Mouse (Mus musculus): ENCODE measurements at regions not wholly inside any gene's neighbourhood (a gene's known extent, or its start where the extent isn't known, plus 50 kb on each side); places are given as distances from the start of the nearest gene placed in this dataset.

DNA sequence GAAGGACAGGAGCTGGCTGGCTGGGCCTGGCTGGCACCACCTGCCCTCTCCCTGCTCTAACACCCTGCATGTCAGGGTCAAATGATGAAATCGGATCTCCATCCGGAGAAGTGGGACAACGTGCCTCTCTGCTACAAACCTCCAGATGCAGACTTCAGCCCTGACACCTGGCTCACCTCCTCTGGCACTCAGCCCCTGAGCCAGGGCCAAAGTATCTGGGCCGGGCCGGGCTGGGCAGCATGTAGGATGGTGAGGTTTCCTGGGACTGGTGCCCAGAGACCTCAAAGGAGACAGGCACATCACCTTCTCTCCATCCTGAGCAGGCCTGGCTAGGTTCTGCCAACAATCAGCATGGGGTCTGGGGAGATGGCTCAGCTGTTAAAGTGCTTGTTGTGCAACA lies 113.5 kb downstream of the Tfcp2l1 start:
- DNase-seq (ENCODE audit: low spot score in 2 of 2) = no peak

DNA sequence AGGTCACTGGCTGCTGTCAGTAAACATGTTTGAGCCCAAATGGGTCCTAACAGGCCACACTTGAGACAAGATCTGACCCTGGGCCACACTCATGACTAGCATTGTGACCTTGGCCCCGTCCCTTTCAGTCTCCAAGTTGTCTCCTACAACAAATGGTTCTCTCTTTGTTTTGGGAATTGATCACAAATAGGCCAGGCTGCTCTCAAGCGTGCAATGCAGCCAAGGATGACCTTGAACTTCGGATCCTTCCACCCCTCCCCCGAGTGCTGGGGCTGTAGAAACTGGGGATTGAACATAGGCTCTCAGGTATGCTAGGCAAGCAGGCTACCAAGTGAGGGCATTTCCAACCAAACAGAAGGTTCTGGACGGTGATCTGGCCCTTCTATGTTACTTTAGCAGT lies 120.5 kb downstream of the Tfcp2l1 start:
- DNase-seq (ENCODE audit: low spot score in 2 of 2) = no peak

DNA sequence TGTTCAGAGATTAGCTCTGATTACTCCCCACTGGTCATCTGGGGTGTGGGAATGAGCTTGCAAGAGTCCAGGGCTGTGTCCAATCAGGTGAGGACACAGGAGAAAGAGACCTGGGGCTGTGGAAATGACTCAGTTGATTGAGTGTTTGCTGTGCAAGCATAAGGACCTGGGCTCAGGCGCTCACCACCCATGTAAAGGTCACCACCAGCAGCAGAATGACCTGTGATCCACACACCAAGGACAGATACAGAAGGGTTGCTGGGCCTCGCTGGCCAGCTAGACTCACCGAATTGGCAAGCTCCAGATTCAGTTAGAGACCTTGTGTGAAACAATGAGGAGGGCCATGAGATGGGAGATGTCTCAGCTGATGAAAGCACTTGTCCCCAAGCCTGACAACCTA lies 125.1 kb downstream of the Tfcp2l1 start:
- no peak for DNase-seq (ENCODE audit: low spot score in 2 of 2)

DNA sequence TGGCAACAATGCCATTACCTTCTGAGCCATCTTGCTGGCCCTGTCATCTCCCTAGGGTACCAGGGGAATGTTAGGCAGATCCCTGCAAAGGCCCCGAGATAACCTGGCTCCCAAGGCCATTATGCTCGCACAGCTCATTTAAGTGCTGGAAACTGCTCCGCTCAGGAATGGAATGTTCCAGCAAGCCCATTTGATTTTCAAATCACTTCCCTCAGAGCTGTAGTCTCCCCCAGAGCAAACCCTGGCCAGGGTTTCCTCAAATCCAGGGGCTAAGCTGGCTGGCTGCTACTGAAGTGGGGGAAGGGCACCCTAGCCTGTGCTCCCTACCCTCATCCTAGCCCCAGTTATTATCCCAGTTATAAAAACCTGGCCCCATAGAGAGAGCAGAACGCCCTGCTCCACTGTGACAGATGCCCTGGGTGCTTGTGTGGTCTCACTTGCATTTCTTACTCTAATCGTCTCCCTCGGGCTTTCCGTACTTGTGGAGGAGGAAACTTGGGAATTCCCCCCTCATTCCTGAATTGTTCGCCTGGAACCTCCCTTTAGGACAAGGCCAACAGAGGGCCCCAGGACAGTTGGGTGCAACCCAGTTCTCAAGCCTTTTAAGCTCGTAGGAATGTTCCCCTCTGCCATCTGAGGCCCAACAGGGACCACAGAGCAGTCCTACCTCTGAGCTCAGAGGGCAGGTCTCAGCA lies 128.6 kb downstream of the Tfcp2l1 start:
- no peak for DNase-seq (ENCODE audit: low spot score in 2 of 2)

DNA sequence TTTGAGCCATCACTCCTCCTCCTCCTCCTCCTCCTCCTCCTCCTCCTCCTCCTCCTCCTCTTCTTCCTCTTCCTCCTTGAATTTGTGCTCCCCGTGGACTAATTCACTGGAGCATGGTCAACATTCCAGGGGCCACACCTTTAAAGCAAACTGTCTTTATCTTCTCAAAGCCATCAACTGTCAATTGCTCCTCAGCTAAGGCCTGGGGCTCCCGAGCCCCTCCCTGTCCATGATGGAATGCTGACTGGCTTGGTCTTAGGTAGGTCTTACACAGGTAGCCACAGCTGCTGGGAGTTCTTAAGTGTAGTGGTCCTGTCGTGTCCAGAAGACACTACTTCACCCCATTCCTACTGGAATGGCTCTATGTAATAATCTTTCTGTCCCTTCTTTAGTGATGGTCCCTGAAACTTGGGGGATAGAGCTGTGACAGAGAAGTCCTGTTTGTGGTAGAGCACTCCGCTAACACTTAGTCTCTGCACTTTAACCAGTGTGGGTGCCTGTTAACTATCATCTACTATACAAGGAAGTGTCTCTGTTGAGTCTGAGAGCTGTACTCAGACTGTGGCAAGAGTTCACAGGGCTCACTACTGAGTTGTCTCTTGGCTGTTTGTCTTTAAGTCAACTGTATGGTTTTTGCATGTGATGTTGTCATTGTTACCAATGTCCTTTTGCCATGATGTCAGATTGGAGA lies 129.7 kb downstream of the Tfcp2l1 start:
- DNase-seq (ENCODE audit: low spot score in 2 of 2) = no peak

DNA sequence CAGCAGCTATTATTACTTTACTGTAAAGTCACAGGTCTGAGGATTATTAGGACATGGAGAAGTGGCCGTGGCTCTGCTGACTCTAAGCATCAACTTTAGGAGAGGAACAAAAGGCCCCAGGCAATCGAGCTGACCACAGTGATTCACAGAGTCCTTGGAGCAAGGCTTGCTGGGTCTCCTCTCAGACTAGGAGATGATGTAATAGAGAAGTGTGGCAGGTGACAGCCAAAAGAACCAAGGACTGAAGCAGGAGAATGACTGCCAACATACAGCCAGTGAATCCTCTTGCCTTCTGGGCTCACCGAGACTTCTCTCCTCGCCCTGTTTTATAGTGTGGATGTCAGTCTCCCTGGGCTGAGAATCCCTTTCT lies 130.3 kb downstream of the Tfcp2l1 start:
- no peak for DNase-seq (ENCODE audit: low spot score in 2 of 2)

DNA sequence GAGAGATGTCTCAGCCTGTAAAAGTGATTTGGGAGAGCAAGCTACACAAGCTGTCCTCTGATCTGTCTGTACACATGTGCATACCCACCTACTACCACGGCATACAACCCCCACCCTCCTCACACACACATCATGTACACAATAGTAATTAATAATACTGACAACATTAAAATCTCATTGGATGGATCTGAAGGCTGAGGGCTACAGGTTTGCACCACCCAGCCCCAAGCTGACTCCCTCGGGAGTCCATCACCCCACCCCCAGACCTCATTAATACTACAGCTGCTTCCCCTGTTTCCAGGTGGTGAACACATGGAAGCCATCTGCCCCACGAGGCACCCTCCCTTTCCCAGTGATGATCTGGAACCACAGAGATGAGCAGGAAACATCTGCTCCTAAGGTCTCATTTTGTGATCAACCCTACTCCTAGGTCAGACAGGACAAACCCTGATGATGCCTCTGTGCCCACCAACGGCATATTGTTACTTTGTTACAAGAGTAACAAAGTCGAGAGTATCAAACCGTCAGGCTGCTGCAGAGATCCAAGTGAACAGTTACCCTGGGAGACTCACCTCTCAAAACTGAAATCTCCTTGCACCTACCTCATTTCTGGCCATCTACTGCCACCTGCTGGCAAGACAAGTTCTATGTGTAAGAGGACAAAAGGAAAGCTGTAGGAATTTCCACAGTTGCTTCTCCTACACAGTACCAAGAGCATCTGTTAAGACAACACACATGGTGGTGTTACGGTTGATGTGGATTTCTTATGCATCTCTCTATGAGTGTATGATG lies 131.6 kb downstream of the Tfcp2l1 start:
- DNase-seq (ENCODE audit: low spot score in 2 of 2) = peak; percentile 64 to 82

DNA sequence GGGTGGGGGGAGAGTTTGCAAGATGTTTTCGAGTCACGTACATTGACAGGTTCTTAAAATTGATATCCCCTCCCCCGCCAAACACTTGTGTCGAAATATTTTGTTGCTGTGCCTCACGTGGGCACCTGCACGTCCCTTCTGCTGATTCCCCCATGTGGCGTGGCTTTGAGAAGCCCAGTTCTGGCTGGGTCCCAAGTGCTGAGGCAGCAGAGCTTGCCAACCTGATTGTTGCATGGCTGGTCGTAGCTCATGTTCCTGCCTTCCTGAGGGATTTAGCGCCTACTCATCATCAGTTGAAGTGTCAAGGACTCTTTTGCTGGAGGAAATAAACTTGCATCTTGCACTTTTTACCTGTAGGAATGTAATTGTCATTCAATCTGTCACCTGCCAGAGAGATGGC lies 137.8 kb downstream of the Tfcp2l1 start:
- no peak for DNase-seq (ENCODE audit: low spot score in 2 of 2)

DNA sequence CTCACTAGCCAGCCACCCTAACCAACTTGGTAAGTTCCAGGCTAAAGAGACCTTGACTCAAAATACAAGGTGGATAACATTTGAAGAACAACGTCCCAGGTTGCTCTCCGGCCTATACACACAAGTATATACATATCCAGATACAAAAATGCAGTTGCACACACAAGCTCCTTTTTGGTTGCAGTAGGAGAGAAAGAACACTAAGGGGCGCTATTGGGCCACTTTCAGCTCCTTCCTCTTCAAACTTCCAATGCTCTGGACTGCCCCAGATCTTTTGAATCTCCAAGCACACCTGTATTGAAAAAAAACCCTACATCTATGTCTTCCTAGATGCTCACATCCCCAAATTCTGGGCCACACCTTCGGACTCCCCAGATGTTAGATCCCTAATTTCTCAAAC lies 141.1 kb downstream of the Tfcp2l1 start:
- DNase-seq (ENCODE audit: low spot score in 2 of 2) = peak in 1 of 2 experiments; percentile 61

DNA sequence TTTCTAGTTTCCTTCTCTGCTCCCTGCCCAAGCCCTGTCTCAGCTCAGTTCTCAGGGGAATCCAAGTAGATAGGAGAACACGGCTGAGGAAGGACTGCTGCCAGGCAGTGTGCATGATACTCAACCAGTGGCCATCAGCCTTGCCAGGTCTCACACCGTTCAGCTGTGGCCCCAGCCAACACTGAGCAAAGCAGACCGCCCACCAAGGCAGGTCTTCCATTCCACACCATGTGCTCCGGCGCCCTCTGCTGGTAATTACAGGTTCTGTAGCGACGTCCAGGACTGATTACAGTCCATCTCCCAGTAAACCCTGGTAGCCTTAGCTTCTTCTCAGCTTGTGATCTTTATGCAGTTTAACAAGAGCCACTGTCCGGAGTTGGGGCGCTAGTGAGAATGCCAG lies 144.5 kb downstream of the Tfcp2l1 start:
- peak in 1 of 2 experiments; percentile 30 for DNase-seq (ENCODE audit: low spot score in 2 of 2)

DNA sequence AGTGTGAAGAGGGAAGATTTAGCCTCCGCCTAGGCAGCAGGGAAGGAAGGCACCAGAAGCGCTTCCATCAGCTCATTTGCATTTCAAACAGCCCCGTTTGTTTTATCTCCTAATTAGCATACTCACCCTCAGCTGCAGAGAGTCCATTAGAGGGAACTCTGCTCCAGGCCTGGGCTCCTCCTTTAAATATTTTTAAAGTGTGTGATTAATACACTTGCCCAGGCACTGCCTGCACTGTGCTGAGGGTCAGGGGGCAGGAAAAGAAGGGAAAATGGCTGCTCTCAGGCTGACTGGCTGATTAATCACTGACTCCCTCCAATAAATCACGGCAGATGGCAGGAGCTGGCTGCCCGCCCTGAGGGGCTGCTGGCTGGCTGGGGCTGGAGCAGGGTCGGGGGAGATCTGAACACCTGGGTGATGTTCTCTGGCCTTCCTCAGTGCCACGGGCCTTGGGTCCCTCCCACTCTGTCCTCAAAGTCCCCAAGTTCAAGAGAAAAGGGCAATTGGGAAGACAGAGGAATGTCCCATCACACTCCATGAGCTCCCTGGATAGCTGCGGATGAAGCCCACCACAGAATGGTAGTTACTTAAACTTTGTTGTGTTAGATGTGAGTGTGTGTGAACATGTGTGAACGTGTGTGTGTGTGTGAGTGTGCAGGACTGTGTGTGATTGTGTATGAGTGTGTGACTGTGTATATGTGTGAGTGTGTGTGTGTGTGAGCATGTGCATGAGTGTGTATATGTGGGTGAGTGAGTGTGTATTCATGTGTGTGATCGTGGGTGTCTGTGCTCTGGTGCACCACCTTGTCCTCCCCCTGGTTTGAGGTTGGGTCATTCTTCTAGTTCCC lies 149.1 kb downstream of the Tfcp2l1 start:
- peak in 1 of 2 experiments; percentile 10 for DNase-seq (ENCODE audit: low spot score in 2 of 2)

All from frontal cortex, postnatal 14 days (tissue).